Mouse (Mus musculus) embryonic fibroblast, embryonic 13.5 days (primary cell): ENCODE measurements at regions not wholly inside any gene's neighbourhood (a gene's known extent, or its start where the extent isn't known, plus 50 kb on each side); places are given as distances from the start of the nearest gene placed in this dataset.

Source experiments
- H3K27ac ChIP-seq: 2 replicates; pipeline ENCODE4 v1.5.1; 2012; ENCODE audit warnings: low read length, control low read depth, inconsistent platforms; ENCODE audit not compliant: insufficient read depth
- H3K4me1 ChIP-seq: 2 replicates; pipeline ENCODE4 v1.6.1; 2011; ENCODE audit warnings: low read length; ENCODE audit not compliant: control insufficient read depth, insufficient read depth
- H3K4me3 ChIP-seq: 2 replicates; pipeline ENCODE4 v1.5.1; 2011; ENCODE audit warnings: mild to moderate bottlenecking, control low read depth, low read length; ENCODE audit not compliant: insufficient read depth
- CTCF ChIP-seq: IDR thresholded peaks from 2 replicates; pipeline ENCODE4 v1.5.1; 2011; ENCODE audit warnings: mild to moderate bottlenecking, control low read depth, low read length, moderate library complexity, borderline replicate concordance; ENCODE audit not compliant: insufficient read depth
- POLR2A ChIP-seq: IDR thresholded peaks from 2 replicates; pipeline ENCODE4 v1.6.1; 2011; ENCODE audit warnings: low read depth, mild to moderate bottlenecking, control low read depth, low read length, moderate library complexity

DNA sequence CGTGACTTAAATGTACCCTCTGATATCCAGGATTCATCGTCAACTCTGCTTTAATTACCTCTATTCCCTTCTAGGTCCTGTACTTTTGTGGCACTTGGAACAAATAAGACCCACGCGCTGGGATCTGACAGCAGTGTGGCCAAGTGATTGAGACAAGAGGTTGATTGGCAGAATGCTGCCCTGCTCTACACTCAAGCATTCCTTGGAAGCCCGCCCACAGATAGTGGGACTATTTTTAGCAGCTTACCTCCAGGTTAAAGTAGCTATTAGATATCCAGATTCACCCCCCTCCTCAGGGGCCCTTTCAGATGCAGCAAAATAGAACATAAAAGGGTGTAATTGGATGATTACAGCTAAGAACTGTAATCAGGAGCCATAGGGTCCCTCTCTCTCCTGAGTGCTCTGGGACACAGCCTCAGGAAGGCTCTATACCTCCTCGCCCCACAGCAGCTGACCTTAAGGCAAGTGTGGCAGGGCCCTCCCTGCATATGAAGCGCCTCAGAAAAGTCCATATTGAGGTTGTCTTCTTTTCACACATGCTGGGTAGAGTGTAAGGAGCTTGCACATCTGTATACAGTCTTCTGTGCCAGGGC lies 479.1 kb upstream of the Marcks start:
- Histone ChIP-seq H3K4me3 (no peak overlapping the region), H3K27ac (no peak overlapping the region), H3K4me1 (0 out of 2 replicates have a peak, but pooled peaks cover 2% of the 10 kb centered on the region)
- no peak for TF ChIP-seq POLR2A
- no peak for TF ChIP-seq CTCF

DNA sequence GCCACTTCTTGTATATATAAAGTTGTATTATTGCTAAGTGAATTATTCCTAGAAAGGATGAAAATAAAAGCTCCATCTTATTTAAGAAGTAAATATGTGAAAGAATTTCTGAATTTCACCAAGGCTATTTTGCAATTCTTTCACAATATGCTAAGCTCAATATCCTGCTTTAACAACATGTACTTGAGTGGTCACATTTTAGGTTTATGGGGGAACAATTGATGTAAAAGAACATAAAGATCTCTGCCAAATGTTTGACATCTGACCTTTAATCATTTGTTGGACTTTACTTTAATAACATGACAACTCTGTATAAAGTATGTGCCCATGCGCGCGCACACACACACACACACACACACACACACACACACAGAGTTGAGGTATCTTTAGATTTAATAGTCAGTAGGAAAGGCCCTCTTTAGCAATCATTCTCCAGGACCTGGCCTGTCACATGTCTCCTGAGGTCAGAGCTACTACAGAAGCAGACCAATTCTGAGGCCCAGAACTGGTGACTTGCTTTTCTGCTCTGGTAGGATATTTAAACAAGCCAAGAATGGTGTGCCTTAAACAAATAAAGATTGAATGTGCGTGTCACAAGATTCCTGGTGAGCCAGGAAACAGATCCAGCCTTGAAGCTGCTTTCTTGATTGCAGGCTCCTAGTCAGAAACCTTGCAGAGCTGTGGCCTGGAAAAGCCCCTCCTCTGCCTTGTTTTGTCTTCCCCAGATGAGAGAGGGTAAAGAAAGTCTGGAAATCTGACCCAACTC lies 477.4 kb upstream of the Marcks start:
- TF ChIP-seq CTCF: no peak
- TF ChIP-seq POLR2A: no peak
- Histone ChIP-seq H3K27ac (peak overlapping the region; percentile 90), H3K4me1 (0 out of 2 replicates have a peak, but pooled peaks cover 2% of the 10 kb centered on the region)

DNA sequence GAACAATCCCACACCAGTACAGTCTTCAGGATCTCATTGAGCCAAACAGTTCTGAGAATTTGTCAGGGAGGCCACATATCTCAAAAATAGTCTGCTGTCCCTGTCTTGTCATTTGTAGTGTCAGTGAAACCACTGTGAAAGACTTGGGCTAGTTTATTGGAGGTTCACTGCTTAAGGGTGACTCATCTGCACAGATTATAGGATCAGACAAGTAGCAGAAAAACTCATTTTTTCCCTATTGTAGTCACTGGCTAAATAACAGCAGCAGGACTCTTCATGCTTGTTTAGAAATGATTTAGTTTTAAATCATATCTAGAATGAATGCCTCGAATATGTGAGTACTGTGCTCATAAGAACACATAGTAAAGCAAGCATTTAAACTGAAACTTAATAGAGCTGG lies 475.2 kb upstream of the Marcks start:
- no peak for TF ChIP-seq CTCF
- TF ChIP-seq POLR2A: no peak
- Histone ChIP-seq H3K4me3 (no peak overlapping the region), H3K27ac (peak overlapping the region; percentile 99), H3K4me1 (0 out of 2 replicates have a peak, but pooled peaks cover 2% of the 10 kb centered on the region)

More for the DNA sequence above, 477.4 kb upstream of the Marcks start:
- no peak overlapping the region for H3K4me3 ChIP-seq

DNA sequence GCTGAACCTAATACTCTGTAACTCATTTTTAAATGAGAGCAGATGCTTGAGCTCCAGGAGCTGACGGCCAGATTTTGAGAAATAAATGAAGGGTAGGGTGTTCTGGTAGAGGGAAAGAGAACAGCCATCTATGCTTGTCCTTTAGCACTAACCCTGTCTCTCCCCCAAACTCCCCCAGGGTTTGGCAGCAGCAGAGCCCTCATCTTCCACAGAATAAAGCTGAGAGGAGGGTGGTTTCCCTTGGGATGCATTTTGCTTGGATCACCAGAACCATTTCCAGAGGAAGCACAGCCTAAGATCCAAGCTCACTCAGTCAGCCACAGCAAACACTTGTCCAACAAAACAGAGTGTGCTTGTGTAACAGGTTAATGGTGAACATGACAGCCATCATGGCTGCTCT lies 464.8 kb upstream of the Marcks start:
- no peak for TF ChIP-seq POLR2A
- no peak for TF ChIP-seq CTCF
- H3K4me1 ChIP-seq: peaks cover 11% of the 10 kb centered on the region
- no peak overlapping the region for H3K4me3 ChIP-seq
- H3K27ac ChIP-seq: peak overlapping the region; percentile 99

DNA sequence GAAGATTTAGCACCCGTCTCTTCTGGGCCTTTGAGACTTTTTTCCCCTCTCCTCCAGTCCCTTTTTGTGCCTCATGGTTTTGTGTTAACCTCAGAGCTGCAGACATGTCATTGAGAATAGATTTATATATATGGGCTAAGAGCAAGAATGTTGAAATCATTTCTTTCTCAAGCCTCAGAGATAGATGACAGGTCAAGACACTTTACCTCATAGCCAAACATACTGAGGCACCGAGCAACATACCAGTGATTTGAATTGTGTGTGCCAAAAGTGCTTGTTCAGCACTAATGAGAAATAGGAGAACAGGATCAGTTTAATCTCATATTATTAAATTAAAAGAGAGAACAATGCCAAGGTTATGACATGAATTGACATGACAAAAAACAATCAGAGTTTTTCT lies 464.2 kb upstream of the Marcks start:
- no peak overlapping the region for H3K4me3 ChIP-seq
- peak overlapping the region; percentile 99 for H3K27ac ChIP-seq
- H3K4me1 ChIP-seq: peaks cover 11% of the 10 kb centered on the region
- TF ChIP-seq POLR2A: no peak; the same call in 1 of the 2 replicates
- TF ChIP-seq CTCF: no peak

DNA sequence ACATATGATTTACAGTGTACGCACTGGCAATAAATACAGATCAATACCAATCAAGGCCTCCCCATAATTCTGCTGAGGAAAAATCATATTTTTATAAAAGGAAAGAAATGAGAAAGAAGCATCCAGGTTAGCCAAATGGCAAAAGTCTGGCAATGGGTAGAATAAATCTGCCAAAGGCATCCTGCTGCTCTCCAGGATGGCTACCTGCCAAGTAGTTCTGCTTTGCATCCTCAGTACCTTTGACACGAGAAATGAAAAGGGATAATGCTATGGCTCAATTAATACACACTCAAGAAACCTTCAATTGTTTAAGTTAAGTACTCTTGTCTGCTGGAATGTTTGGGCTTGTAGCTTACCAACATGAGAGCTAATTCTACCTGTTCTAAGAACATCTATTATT lies 451.2 kb upstream of the Marcks start:
- no peak overlapping the region for H3K27ac ChIP-seq
- TF ChIP-seq POLR2A (no peak), CTCF (no peak)
- no peak overlapping the region for H3K4me3 ChIP-seq
- no peaks in the 10 kb centered on the region for H3K4me1 ChIP-seq

DNA sequence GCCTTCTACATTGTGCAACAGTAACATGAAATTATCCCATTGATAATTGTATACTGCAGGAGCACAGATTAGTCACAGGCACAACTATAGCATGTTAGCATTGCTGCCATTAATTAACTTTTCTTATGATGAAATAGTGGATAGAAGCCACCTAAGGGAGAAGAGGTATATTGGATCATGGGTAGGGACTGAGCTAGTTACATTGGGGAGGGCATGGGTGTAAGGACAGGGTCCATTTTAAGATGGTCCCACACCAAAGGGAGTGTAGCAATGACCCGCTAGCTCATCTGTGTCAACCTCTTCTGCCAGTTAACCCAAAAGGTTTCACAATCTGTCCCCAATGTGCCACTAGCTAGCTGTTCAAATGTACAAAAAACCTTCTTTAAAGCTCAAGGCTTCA lies 450.3 kb upstream of the Marcks start:
- TF ChIP-seq CTCF (no peak), POLR2A (no peak)
- Histone ChIP-seq H3K4me3 (no peak overlapping the region), H3K4me1 (no peaks in the 10 kb centered on the region), H3K27ac (no peak overlapping the region)

DNA sequence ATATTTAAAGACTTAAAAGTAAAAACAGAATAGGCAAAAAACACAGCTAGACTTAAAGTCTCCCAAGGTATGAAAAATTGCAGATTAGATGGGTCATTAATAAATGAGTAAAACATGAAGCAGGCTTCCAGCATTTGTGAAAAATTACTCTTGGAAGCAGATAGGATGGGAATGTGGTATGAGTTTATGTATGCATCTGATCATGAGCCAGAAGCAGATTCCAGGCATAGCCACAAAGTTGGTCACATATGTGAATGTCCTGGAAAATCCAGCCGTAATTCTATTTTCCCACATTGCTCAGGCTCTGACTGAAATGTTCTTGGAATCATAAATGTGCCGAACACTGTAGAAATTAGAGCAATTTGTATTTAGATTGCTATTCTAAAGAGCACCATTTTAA lies 432.5 kb upstream of the Marcks start:
- H3K27ac ChIP-seq: peak overlapping the region; percentile 90; the same call in 1 of the 2 replicates

DNA sequence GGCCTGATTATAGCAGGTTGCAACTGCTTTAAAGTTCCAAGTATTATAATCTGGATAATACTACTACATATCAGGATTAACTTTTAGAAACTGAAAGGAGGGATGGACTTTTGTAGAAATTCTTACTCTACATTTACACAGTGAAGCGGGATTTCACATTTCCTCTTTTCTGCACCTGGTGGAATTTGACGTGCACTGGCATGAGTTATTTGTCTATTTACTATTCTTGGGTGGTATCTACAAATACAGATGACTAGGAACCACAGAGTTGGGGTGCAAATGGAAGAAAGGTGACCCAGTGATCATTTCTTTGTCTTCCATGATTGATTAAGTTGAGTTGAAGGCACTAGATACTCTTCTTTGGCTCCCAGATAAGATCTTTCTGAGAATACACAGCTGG lies 423.0 kb upstream of the Marcks start:
- no peak overlapping the region for H3K27ac ChIP-seq
- TF ChIP-seq POLR2A: no peak
- TF ChIP-seq CTCF: no peak
- no peaks in the 10 kb centered on the region for H3K4me1 ChIP-seq

More for the DNA sequence above, 432.5 kb upstream of the Marcks start:
- Histone ChIP-seq H3K4me1 (peaks cover 5% of the 10 kb centered on the region), H3K4me3 (no peak overlapping the region)
- TF ChIP-seq POLR2A: no peak
- no peak for TF ChIP-seq CTCF

DNA sequence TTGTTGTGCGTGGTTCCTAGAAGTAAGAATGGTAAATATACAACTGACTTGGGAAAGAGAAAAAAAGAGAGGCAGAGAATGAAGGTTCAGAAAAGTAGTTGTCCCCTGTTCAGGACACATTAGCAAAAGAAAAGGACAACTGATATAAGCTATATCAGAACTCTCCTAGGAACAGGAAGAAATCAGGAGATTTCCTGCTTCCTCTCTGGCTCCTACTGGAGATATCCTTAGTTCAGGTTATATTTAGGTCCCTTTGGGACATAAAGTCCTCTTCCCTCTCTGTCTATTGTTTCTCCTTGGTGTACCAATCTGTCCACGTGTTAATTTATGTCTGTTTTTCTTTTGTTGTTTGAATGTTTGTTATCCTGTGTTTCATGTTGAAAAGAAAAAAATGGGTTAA lies 410.7 kb upstream of the Marcks start:
- TF ChIP-seq POLR2A (no peak), CTCF (no peak)
- no peak overlapping the region for H3K27ac ChIP-seq
- no peak overlapping the region for H3K4me3 ChIP-seq
- no peaks in the 10 kb centered on the region for H3K4me1 ChIP-seq

More for the DNA sequence above, 423.0 kb upstream of the Marcks start:
- no peak overlapping the region for H3K4me3 ChIP-seq
